Mouse (Mus musculus): ENCODE measurements around the gene Ghr. TPM values are rescaled to one million over a fixed set of nuclear protein-coding genes. Genes with fewer than 3 reads are reported as not detected.

The Ghr gene
- 147 and 188 TPM in 2 replicates for polyA plus RNA-seq (2012; rRNA removed)

DNA sequence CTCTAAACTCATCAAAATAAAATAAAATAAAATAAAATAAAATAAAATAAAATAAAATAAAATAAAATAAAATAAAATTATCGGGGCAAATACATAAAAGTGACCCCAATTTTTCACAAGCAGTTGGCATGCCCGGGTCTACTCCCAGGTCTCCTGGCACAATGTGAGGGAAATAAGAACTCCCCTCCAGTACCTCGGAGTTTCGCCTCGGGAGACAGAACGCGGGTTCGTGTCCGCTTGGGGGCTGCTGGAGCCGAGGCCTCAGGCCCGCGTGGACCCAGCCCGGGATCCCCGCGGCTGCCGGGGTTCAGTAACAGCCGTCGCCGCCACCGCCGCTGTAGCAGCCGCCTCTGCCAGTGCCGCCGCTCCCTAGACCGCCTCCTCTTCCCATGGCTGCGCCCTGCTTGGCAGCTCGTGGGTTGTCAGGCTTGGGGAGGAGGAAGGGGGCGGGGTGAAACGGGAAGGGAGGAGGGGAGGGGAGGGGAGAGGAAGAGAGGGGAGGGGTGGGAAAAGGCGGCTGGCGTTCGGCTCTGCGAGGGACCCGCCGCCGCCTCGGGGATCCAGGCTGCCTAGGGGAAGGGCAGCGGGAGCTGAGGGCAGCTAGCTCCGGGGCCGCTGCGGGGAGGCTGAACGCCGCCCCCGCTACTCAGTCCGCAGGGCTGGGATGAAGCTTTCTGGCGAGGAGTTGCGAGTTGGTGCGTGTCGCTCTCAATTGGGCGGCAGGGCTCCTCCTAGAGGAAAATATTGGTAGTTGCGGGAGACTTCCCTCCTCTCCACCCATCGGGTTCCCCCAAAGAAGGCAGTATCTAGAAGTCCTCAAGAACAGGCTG is at the start of gene Ghr:
Gene Ghr (minus strand): TSS at position 686 of the 830 bp plus-strand sequence.
- Histone ChIP-seq H3K27me3 (replicated peaks; ENCODE audit: control insufficient read depth, insufficient read depth, low read length) (no peaks in the 10 kb centered on the region), H3K4me3 (ENCODE audit: insufficient read depth, low read depth, low read length) (peak within 1 kb of the TSS; percentile 87), H3K4me1 (ENCODE audit: control insufficient read depth, insufficient read depth, low read length) (peaks cover 5% of the 10 kb centered on the region; the same call in 1 of the 2 replicates), H3K27ac (ENCODE audit: insufficient read depth, low read depth, low read length) (peak within 1 kb of the TSS; percentile 94), H3K36me3 (ENCODE audit: control insufficient read depth, insufficient read depth, low read length) (no peaks in the 10 kb centered on the region; the same call in 1 of the 2 replicates)
- under 1% methylated on average over 52 of the region's 52 CpGs for WGBS
- TF ChIP-seq CTCF (conservative IDR thresholded peaks at IDR 0.05; ENCODE audit: insufficient read depth, insufficient read length, low read depth, low read length) (peak; percentile 81), POLR2A (IDR thresholded peaks at IDR 0.05; ENCODE audit: low read depth, low read length) (peak; percentile 82)
- DNase-seq: peak; percentile 94

DNA sequence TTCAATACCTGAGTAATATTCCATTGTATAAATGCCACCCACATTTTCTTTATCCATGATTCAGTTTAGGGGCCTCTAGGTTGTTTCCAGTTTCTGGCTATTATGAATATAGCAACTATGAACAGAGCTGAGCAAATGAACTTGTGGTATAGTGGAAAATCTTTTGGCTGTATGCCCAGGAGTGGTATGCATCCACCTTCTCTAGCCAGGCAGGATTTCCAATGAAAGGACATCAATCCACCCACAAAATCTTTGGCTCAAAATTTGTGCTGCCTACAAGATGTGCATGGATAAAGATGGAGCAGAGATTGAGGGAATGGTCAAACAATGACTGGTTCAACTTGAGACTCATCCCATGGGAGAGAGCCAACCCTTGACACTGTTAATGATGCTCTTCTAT is 39.5 kb upstream of the Ghr start:
- no peak for DNase-seq
- H3K4me1 ChIP-seq (ENCODE audit: control insufficient read depth, insufficient read depth, low read length): no peaks in the 10 kb centered on the region
- no peak overlapping the region for H3K27ac ChIP-seq (ENCODE audit: insufficient read depth, low read depth, low read length)
- no peaks in the 10 kb centered on the region for H3K27me3 ChIP-seq (replicated peaks; ENCODE audit: control insufficient read depth, insufficient read depth, low read length)
- no peaks in the 10 kb centered on the region for H3K36me3 ChIP-seq (ENCODE audit: control insufficient read depth, insufficient read depth, low read length)
- H3K4me3 ChIP-seq (ENCODE audit: insufficient read depth, low read depth, low read length): no peak overlapping the region
- no peak for TF ChIP-seq POLR2A (IDR thresholded peaks at IDR 0.05; ENCODE audit: low read depth, low read length)
- no peak for TF ChIP-seq CTCF (conservative IDR thresholded peaks at IDR 0.05; ENCODE audit: insufficient read depth, insufficient read length, low read depth, low read length)

DNA sequence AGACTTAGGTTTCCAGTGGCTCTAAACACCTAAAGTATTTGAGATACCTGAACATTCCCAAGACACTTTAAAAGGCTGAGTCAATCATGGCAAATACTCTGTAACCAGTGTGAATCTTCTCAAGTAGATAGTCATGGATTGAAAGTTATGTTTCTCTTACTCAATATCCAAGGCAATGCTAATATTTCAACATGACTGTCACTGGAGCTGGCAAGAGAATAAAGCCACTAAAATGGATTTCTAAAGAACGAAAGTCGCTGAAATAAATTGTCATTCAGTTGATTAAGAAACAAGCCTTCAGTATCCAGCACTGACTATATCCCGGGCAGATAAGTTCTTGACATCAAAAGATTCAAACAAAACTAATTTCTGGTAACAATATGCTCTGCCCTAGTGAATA is 37.1 kb upstream of the Ghr start:
- no peak for DNase-seq
- Histone ChIP-seq H3K27ac (ENCODE audit: insufficient read depth, low read depth, low read length) (no peak overlapping the region), H3K4me3 (ENCODE audit: insufficient read depth, low read depth, low read length) (no peak overlapping the region), H3K27me3 (replicated peaks; ENCODE audit: control insufficient read depth, insufficient read depth, low read length) (no peaks in the 10 kb centered on the region), H3K36me3 (ENCODE audit: control insufficient read depth, insufficient read depth, low read length) (no peaks in the 10 kb centered on the region), H3K4me1 (ENCODE audit: control insufficient read depth, insufficient read depth, low read length) (no peaks in the 10 kb centered on the region)
- 79% methylated on average over 3 of the region's 3 CpGs for WGBS
- TF ChIP-seq CTCF (conservative IDR thresholded peaks at IDR 0.05; ENCODE audit: insufficient read depth, insufficient read length, low read depth, low read length) (no peak), POLR2A (IDR thresholded peaks at IDR 0.05; ENCODE audit: low read depth, low read length) (no peak)

DNA sequence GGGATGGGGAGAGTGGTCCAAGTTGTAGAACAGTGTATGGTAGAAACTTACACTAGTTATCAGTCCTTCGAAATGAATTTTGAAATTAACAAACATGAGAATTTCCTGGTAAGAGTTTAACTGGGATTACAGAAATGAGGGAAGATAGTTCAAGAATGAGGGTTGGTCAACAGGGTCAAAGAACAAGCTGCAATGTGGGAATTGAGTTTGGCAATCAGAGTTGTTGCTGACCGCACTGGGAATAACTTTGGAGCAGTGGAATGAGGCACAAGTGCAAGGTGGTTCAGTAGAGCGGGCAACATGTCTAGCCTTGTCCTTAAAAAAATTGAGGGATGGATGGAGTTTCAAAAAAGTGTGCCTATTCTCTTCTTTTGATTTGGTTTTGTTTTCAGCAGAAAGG is 35.0 kb upstream of the Ghr start:
- no peaks in the 10 kb centered on the region for H3K4me1 ChIP-seq (ENCODE audit: control insufficient read depth, insufficient read depth, low read length)
- TF ChIP-seq POLR2A (IDR thresholded peaks at IDR 0.05; ENCODE audit: low read depth, low read length) (no peak), CTCF (conservative IDR thresholded peaks at IDR 0.05; ENCODE audit: insufficient read depth, insufficient read length, low read depth, low read length) (no peak)
- peak; percentile 69 for DNase-seq
- H3K4me3 ChIP-seq (ENCODE audit: insufficient read depth, low read depth, low read length): no peak overlapping the region
- H3K27me3 ChIP-seq (replicated peaks; ENCODE audit: control insufficient read depth, insufficient read depth, low read length): no peaks in the 10 kb centered on the region
- H3K27ac ChIP-seq (ENCODE audit: insufficient read depth, low read depth, low read length): 0 out of 2 replicates have a peak overlapping the region, but pooled peaks have one; percentile 38
- 72% methylated on average over 3 of the region's 3 CpGs for WGBS
- no peaks in the 10 kb centered on the region for H3K36me3 ChIP-seq (ENCODE audit: control insufficient read depth, insufficient read depth, low read length)

DNA sequence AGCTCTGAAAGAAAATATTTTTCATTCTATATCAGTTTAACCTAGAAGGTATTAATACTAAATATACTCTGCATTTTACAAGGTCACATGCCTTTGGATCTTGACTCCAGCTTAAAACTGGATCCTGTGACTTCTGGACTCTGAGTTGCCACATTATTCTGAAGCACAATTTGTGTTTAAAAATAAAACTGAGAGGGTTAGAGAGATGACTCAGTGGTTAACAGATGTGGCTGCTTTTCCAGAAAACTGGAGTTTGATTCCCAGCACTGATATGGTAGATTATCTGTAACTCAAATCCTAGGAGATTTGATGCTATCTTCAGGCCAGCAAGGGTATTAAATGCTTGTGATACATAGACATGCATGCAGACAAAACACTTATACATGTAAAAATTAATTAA is 28.7 kb upstream of the Ghr start:
- Histone ChIP-seq H3K27me3 (replicated peaks; ENCODE audit: control insufficient read depth, insufficient read depth, low read length) (no peaks in the 10 kb centered on the region), H3K36me3 (ENCODE audit: control insufficient read depth, insufficient read depth, low read length) (no peaks in the 10 kb centered on the region), H3K4me1 (ENCODE audit: control insufficient read depth, insufficient read depth, low read length) (no peaks in the 10 kb centered on the region), H3K27ac (ENCODE audit: insufficient read depth, low read depth, low read length) (no peak overlapping the region), H3K4me3 (ENCODE audit: insufficient read depth, low read depth, low read length) (no peak overlapping the region)
- TF ChIP-seq POLR2A (IDR thresholded peaks at IDR 0.05; ENCODE audit: low read depth, low read length) (no peak), CTCF (conservative IDR thresholded peaks at IDR 0.05; ENCODE audit: insufficient read depth, insufficient read length, low read depth, low read length) (no peak)
- peak; percentile 8 for DNase-seq

DNA sequence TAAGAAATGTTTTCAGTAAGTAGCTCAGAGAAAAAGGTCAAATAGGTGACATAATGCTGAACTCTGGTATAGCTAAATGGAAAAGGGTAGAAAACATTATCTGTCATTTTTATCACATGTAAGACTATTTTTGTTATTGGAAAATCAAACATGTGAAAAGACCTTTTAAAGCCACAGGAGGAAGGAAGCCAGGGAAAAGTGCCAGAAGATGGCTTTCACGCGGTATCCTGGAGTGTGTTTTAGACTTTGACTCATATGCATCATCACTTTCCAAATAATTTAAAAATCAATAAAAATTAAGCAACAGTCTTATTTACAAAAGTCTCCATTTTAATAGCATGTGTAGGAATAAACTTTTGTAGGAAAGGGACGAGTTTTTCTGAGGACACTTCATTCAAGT is 24.7 kb upstream of the Ghr start:
- TF ChIP-seq POLR2A (IDR thresholded peaks at IDR 0.05; ENCODE audit: low read depth, low read length): no peak
- no peak for TF ChIP-seq CTCF (conservative IDR thresholded peaks at IDR 0.05; ENCODE audit: insufficient read depth, insufficient read length, low read depth, low read length)
- no peaks in the 10 kb centered on the region for H3K4me1 ChIP-seq (ENCODE audit: control insufficient read depth, insufficient read depth, low read length)
- H3K4me3 ChIP-seq (ENCODE audit: insufficient read depth, low read depth, low read length): no peak overlapping the region
- no peaks in the 10 kb centered on the region for H3K36me3 ChIP-seq (ENCODE audit: control insufficient read depth, insufficient read depth, low read length)
- no peak overlapping the region for H3K27ac ChIP-seq (ENCODE audit: insufficient read depth, low read depth, low read length)
- no peak for DNase-seq
- WGBS: 66% methylated on average over 3 of the region's 3 CpGs
- H3K27me3 ChIP-seq (replicated peaks; ENCODE audit: control insufficient read depth, insufficient read depth, low read length): no peaks in the 10 kb centered on the region

DNA sequence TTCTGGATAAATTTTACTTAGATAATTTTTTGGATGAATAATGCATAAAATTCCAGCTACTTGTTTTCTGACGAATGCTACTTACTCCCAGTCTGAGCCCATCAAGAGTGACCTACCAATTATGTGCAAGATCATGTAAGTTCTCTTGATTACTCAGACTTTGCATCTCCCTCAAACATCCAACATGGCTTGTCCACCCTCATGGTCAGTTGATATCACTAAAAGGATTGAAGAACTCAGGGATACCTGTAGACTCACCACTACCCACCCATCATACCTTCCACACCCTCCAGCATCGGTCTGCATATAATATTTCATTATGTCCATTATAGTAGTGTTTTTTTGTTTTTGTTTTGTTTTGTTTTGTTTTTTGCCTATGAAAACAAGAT is 18.8 kb upstream of the Ghr start:
- no peaks in the 10 kb centered on the region for H3K4me1 ChIP-seq (ENCODE audit: control insufficient read depth, insufficient read depth, low read length)
- DNase-seq: no peak
- WGBS: 90% methylated on average over 2 of the region's 2 CpGs
- no peaks in the 10 kb centered on the region for H3K27me3 ChIP-seq (replicated peaks; ENCODE audit: control insufficient read depth, insufficient read depth, low read length)
- no peak for TF ChIP-seq POLR2A (IDR thresholded peaks at IDR 0.05; ENCODE audit: low read depth, low read length)
- TF ChIP-seq CTCF (conservative IDR thresholded peaks at IDR 0.05; ENCODE audit: insufficient read depth, insufficient read length, low read depth, low read length): no peak
- H3K27ac ChIP-seq (ENCODE audit: insufficient read depth, low read depth, low read length): no peak overlapping the region
- H3K4me3 ChIP-seq (ENCODE audit: insufficient read depth, low read depth, low read length): no peak overlapping the region
- H3K36me3 ChIP-seq (ENCODE audit: control insufficient read depth, insufficient read depth, low read length): no peaks in the 10 kb centered on the region
